8 mouse cellular contexts compared by ENCODE assay signal in the genomic region with DNA sequence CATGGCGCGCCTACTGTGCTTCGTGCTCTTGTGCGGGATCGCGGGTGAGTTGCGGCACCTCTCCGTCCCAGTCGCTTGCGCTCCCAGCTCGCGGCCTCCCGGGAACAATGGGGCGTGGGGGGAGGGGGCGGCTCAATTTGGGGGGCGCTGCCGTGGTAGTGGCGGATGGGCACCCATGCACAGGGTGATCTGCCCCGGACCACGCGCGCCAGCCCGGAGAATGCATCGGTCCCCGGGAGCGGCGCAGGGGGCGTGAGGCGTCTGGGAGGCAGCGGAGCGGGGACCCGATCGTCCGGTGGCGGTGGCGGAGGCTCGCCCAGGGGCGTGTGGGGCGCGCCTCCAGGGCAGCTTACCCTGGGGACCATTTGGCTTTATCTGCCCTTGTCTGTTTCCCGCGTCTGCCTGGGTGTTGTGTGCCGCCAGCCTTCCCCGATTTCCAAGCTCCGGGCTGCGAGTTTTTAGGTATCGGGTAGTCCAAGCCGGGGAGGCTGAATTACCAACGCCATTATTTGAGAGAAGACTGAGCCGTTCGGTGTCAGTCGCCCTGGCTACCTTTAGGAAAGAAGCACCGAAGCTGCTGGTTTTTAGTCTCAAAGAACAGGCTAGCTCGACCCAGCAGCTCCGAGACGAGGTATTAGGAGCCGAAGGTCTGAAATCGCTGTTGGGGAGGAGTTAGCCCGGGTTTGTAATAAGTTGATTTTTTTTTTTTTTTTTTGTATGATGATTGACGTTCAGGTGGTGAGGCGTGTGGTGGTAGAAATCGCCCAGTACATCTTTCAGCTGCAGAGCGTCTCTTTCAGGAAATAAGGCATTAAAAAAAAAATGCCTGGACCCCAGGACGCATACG. TPM values are rescaled to one million over a fixed set of nuclear protein-coding genes. Genes with fewer than 3 reads are reported as not detected.
DNase-seq lines count a peak whose midpoint lies in the region; ATAC-seq and TF ChIP-seq lines count a peak whose summit lies in the region.

No protein-coding gene starts in this region.

- under 1% methylated on average over 65 of the region's 65 CpGs for WGBS in hindbrain, embryonic 15.5 days
- WGBS in liver, embryonic 11.5 days: under 1% methylated on average over 56 of the region's 65 CpGs
- under 1% methylated on average over 65 of the region's 65 CpGs for WGBS in neural tube, embryonic 12.5 days

- no peaks in the 10 kb centered on the region for H3K4me1 ChIP-seq in embryonic fibroblast, embryonic 13.5 days (ENCODE audit: control insufficient read depth, insufficient read depth, low read length)
- H3K4me1 ChIP-seq in hindbrain, embryonic 15.5 days (replicated peaks): peaks cover 41% of the 10 kb centered on the region
- H3K4me1 ChIP-seq in liver, embryonic 11.5 days (replicated peaks; ENCODE audit: control insufficient read depth, insufficient read depth, low read length): 0 out of 2 replicates have a peak, but pooled peaks cover 3% of the 10 kb centered on the region
- H3K4me1 ChIP-seq in neural tube, embryonic 12.5 days: peaks cover 13% of the 10 kb centered on the region

- H3K36me3 ChIP-seq in hindbrain, embryonic 15.5 days: no peaks in the 10 kb centered on the region
- no peaks in the 10 kb centered on the region for H3K36me3 ChIP-seq in liver, embryonic 11.5 days (ENCODE audit: control insufficient read depth, insufficient read depth, low read length)
- H3K36me3 ChIP-seq in neural tube, embryonic 12.5 days: no peaks in the 10 kb centered on the region

- ATAC-seq in hindbrain, embryonic 15.5 days (ENCODE audit: low FRiP score, low read depth): peak; percentile 74
- peak; percentile 42 for ATAC-seq in liver, embryonic 11.5 days (replicated peaks; ENCODE audit: low FRiP score)
- ATAC-seq in neural tube, embryonic 12.5 days (ENCODE audit: low FRiP score, low read depth): peak; percentile 70

- peak overlapping the region; percentile 87 for H3K9ac ChIP-seq in hindbrain, embryonic 15.5 days
- H3K9ac ChIP-seq in liver, embryonic 11.5 days (ENCODE audit: low read depth, low read length): peak overlapping the region; percentile 67
- H3K9ac ChIP-seq in neural tube, embryonic 12.5 days: peak overlapping the region; percentile 92

- no peaks in the 10 kb centered on the region for H3K9me3 ChIP-seq in hindbrain, embryonic 15.5 days
- no peaks in the 10 kb centered on the region for H3K9me3 ChIP-seq in liver, embryonic 11.5 days (ENCODE audit: control insufficient read depth, low read length)
- H3K9me3 ChIP-seq in neural tube, embryonic 12.5 days: no peaks in the 10 kb centered on the region

- no peak for TF ChIP-seq POLR2A in embryonic fibroblast, embryonic 13.5 days (IDR thresholded peaks at IDR 0.05; ENCODE audit: low read depth, low read length)

- peak; percentile 25 to 61 for DNase-seq in left cerebral cortex, postnatal 10 days (ENCODE audit: extremely low spot score in 1 of 2, low spot score in 2 of 2)
- DNase-seq in left cerebral cortex, adult 8-10 months (ENCODE audit: low spot score in 2 of 2): no peak
- DNase-seq in adrenal gland, adult 2 months: peak; percentile 57
- peak; percentile 76 for DNase-seq in liver, embryonic 11.5 days (ENCODE audit: low spot score)
- no peak for DNase-seq in spleen, adult 12 weeks (ENCODE audit: low spot score)

- intact Hi-C loops in left cerebral cortex, postnatal 10 days (cut with DNase I): loop anchor here (5.0 kb wide), 2 partner anchors 65 to 80 kb away; no protein-coding TSS in a partner anchor

- H3K4me2 ChIP-seq in hindbrain, embryonic 15.5 days: peak overlapping the region; percentile 70
- H3K4me2 ChIP-seq in liver, embryonic 11.5 days: peak overlapping the region; percentile 92
- peak overlapping the region; percentile 76 for H3K4me2 ChIP-seq in neural tube, embryonic 12.5 days (replicated peaks)

- H3K27ac ChIP-seq in embryonic fibroblast, embryonic 13.5 days (ENCODE audit: insufficient read depth, low read length): no peak overlapping the region
- peak overlapping the region; percentile 95 for H3K27ac ChIP-seq in hindbrain, embryonic 15.5 days (replicated peaks)
- H3K27ac ChIP-seq in liver, embryonic 11.5 days (ENCODE audit: low read depth, low read length): peak overlapping the region; percentile 32
- peak overlapping the region; percentile 75 for H3K27ac ChIP-seq in neural tube, embryonic 12.5 days

- no peaks in the 10 kb centered on the region for H3K27me3 ChIP-seq in hindbrain, embryonic 15.5 days
- H3K27me3 ChIP-seq in liver, embryonic 11.5 days (replicated peaks; ENCODE audit: control insufficient read depth, insufficient read depth, low read length): peaks cover 40% of the 10 kb centered on the region
- no peaks in the 10 kb centered on the region for H3K27me3 ChIP-seq in neural tube, embryonic 12.5 days (replicated peaks)

- H3K4me3 ChIP-seq in embryonic fibroblast, embryonic 13.5 days (ENCODE audit: insufficient read depth, low read length): peak overlapping the region; percentile 52
- peak overlapping the region; percentile 84 for H3K4me3 ChIP-seq in hindbrain, embryonic 15.5 days
- H3K4me3 ChIP-seq in liver, embryonic 11.5 days (ENCODE audit: low read depth, low read length): peak overlapping the region; percentile 73
- H3K4me3 ChIP-seq in neural tube, embryonic 12.5 days: peak overlapping the region; percentile 93

- TF ChIP-seq CTCF in embryonic fibroblast, embryonic 13.5 days (IDR thresholded peaks at IDR 0.05; ENCODE audit: borderline replicate concordance, insufficient read depth, low read length): no peak

RNA-seq across cellular contexts. Expression of a gene that starts 0.8 kb away (rescaled TPM):
- 100 to 1,000 TPM; 208 to 232 TPM for total RNA-seq in left cerebral cortex, postnatal 10 days (2021)
- 10 to 100 TPM; 22.5 to 29.1 (median 27.2) TPM for total RNA-seq in left cerebral cortex, adult 8-10 months (2022)
- total RNA-seq in adrenal gland, adult 2 months (2021): 10 to 100 TPM; 13.1 to 23.8 TPM
- polyA plus RNA-seq in adrenal gland, adult 2 months (2012; rRNA removed): 11.0 and 26.1 TPM in 2 replicates
- 6.8 and 14.2 TPM in 2 replicates for polyA plus RNA-seq in embryonic fibroblast, embryonic 13.5 days (2011; ENCODE audit: insufficient read length, low read depth, missing spikeins)
- polyA plus RNA-seq in hindbrain, embryonic 15.5 days (2015; fragmentation: Nextera tagmentation; extraction: Ambion mirVana): 144 TPM in 2 replicates
- 13.2 and 14.7 TPM in 2 replicates for polyA plus RNA-seq in liver, embryonic 11.5 days (2014; fragmentation: Nextera tagmentation; extraction: Ambion mirVana)
- 85.4 and 89.0 TPM in 2 replicates for polyA plus RNA-seq in neural tube, embryonic 12.5 days (2016; fragmentation: Nextera tagmentation; extraction: Ambion mirVana)

Comparison
In these comparisons a context has a peak if more than half of its experiments do, and no peak if none do; other contexts are left out.
1. DNase-seq: peak in left cerebral cortex, postnatal 10 days (2 of 2), adrenal gland, adult 2 months (single experiment) and liver, embryonic 11.5 days (single experiment); none in left cerebral cortex, adult 8-10 months (0 of 2) and spleen, adult 12 weeks (single experiment).
2. Peak in every context shown above with its lines, with median percentiles within 50 percentile points of each other: H3K4me3 ChIP-seq, ATAC-seq, H3K4me2 ChIP-seq and H3K9ac ChIP-seq.